Mouse (Mus musculus): ENCODE results near the gene Lsp1.

The Lsp1 gene

DNA sequence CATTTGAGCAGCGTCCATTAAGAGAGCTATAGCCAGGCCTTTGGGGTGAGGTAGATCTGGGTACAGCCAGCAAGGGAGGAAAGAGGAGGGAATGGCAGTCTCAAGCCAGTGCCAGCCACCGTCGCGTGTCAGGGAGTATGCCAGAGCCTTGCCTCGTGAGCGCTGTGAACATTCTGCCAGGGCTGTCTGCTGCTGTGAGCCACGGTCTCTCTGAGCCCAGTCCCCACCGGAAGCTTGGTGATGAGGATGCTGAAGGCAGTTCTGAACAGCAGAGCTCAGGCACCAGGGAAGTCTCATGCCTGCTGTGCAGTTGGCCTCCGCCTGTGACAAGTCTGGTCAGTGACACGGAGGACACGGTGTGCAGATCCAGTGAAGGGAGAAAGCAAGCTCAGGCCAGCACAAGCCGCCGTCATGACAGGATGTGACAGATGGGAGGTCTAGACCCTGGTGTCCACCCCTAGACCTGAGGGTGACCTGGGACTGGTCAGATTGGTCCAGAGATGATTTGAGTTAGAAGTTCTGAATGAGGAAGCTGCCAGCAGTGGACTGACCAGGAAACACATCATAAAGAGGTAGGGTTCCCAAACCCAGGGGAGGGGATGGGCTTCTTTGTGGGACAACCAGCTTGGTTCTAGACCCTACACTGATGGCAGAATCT is 16.3 kb downstream of the Lsp1 start:
- no peak for DNase-seq

GRCm38 (mm10) chr7:142478001-142478400 is 17.4 kb downstream of the Lsp1 start:
- DNase-seq, result no peak

- DNase-seq, result no peak
Observed at GRCm38 (mm10) chr7:142478574-142478973, 18.0 kb downstream of the Lsp1 start.

GRCm38 (mm10) chr7:142479307-142479706 is 18.7 kb downstream of the Lsp1 start:
- DNase-seq, result no peak

- no peak for DNase-seq
Observed at GRCm38 (mm10) chr7:142479886-142480285, 19.3 kb downstream of the Lsp1 start.

GRCm38 (mm10) chr7:142480661-142481060 is 20.1 kb downstream of the Lsp1 start:
- DNase-seq, result no peak

DNA sequence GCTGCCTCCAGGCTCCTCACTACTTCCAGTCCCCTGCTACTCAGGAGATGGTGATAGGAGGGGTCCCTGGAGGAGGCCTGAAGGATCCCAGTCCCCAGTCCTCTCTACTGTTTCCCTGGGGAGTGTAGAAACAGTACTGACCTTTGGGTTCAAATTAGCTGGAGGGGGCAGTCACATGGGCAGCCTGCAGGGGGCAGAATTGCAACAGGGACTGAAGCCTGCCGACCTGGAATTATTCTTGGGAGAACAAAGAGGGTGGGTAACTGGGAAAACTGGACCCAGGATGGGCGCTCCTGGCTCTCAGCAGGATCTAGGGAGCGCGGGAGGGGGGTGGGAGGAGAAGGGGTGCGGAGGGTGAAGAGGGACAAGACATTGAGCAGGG is 20.6 kb downstream of the Lsp1 start:
- DNase-seq, result no peak

GRCm38 (mm10) chr7:142481568-142482255 is 21.1 kb downstream of the Lsp1 start:
- no peak for DNase-seq

- no peak for DNase-seq
Observed at GRCm38 (mm10) chr7:142482256-142482609, 21.6 kb downstream of the Lsp1 start.

DNA sequence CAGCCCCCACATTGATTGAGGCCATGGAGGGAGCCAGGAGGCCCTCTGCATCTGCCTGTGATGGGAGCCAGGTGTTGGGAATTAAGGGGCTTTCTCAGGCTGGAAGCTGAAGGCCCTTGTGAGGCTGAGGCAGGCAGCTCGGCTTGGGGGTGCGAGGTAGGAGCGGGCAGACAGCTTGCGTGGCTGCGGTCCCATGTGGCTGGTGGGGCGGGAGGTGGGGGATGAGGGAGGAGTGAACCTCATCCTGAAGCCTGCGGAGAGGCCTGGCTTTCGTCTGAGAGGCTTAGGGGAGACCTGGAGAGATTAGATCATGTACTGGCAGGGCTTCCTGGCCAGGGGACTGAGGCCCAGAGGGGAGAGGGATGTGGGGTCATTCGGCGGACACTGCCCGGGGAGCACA is 22.5 kb downstream of the Lsp1 start:
- no peak for DNase-seq

DNA sequence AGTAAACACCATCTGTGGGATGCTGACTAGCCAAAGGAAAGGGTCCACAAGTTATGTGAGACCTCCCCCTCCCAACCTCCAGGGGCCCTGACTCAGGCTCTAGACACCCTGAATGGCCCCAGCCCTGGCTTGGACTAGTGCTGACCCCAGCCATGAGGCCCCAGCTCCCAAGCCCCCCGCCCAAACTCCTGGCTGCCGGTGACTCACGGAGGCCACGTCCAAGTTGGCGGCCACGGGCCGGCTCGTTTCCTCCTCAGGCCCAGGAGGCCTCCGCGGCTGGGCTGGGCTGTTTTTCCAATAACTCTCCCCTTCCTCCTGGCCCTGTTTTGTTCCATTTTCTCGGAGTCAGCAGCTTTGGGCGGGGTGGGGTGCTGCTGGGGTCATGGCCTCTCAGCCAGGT is 24.2 kb downstream of the Lsp1 start:
- no peak for DNase-seq

GRCm38 (mm10) chr7:142486751-142487162 is 26.1 kb downstream of the Lsp1 start:
- DNase-seq, result no peak

GRCm38 (mm10) chr7:142487341-142487859 is 26.8 kb downstream of the Lsp1 start:
- no peak for DNase-seq

DNA sequence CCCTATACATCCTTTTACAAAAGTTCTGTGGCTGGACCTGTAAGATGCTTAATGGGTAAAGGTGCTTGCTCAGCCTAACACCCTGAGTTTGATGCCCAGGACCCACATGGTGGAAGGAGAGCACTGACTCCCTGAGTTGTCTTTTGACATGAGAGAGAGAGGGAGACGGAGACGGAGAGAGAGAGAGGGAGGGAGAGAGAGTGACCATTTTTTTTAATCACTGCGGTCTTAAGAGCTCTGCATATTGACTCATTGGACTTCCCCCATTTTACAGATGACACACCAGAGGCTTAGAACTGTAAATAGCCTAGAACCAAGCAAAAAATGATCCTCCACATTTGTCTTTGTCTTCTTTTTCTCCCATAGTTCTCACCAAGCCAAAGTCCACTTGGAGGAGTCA is 27.4 kb downstream of the Lsp1 start:
- DNase-seq, result no peak

DNA sequence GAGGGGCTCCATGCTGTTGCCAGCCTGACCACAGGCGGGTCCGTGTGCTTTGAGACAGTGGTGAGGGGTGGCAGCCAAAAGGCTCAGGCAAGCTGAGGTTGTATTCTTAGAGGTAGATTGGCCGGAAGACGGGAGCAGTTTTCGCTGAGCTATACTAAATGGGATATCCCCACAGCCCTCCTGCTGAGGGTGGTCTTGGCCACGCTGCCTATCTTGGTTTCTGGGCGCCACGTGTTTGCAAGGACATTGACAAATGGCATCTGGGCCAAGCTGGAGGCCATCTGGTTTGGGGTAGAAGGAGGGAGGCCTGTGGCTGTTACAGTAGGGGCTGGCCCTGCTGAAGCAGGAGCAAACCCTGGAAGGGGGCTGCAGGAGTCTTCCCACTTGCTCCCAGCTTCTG is 32.9 kb downstream of the Lsp1 start:
- no peak for DNase-seq

DNA sequence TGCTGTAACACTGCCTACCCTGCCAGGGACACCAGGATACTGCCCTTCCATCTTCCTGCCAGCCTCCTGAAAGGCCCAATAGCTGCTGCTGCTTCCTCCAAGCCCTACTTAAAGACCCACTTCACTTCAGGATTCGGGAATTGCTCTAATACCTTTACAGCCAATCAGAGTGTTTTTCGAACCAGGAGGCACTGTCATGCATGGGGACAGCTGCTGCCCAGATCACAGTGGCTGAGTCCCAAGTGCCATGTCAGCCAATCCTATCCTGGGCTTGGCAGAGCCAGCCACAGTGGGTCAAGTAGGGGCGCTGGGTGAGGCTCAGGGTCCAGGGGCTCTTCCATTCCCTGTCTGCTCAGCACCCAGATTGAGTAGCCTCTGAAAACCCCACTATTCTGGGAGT is 35.5 kb downstream of the Lsp1 start:
- DNase-seq, result no peak

- no peak for DNase-seq
Observed at GRCm38 (mm10) chr7:142496800-142497199, 36.2 kb downstream of the Lsp1 start.

- peak in 1 of 2 experiments; percentile 35 for DNase-seq
Observed at GRCm38 (mm10) chr7:142497775-142498174, 37.2 kb downstream of the Lsp1 start.

GRCm38 (mm10) chr7:142498575-142498974 is 38.0 kb downstream of the Lsp1 start, which contains the start of gene Tnnt3:
Gene Tnnt3 (plus strand): TSS chr7:142498836.
- DNase-seq, result no peak

DNA sequence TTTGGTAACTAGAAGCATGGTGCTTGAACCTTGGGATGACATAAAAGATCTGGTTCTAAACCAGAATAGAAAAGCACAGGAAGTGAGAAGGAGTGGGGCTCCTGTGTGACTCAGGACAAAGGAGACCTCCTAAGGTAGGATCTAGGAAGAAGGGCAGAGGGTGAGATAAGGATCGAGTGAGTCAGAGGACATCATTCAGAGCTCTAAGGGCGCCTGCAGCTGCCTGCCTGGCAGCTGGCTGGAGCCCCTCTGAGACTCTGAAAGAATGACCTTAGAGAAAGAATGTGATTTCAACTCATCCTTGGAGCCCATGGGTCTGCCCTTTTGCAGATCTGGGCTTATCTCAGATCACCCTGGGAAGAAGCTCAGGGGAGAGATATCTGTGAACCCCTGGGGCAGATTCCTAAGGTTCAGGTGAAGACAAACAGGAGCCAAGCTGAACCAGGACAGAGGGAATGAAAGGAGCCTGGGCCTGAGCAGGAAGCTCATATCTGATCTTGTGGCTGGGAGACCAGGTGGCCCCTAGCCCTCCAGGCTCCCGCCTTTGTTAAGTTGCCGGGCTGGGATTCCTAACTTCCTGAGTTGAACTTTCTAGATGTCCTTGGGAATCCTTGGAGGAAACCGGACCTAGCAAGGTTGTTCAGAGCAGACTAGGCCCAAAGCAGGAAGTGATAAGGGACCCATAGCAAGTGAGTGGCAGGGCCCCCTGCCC is 38.6 kb downstream of the Lsp1 start:
- DNase-seq, result no peak

- no peak for DNase-seq
Observed at GRCm38 (mm10) chr7:142500032-142500431, 39.4 kb downstream of the Lsp1 start.

DNA sequence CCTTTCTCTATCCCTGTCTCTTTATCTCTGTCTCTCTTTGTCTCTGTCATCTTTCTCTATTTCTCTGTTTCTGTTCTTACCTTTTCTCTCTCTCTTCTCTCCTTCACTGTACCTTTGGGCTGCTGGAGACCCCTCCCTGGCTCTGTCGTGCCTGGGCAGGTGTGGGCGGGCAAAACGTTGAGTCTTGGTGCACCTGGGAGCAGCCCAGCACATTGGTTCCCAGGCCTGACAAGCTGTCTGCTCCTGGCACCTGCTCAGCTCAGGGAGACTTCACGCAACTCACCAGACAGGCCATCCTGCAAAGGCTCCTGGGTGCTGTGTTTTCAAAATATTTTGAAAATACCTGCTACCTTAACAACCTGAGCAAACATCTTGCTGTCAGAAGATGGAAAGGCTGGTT is 42.6 kb downstream of the Lsp1 start:
- DNase-seq, result no peak

DNA sequence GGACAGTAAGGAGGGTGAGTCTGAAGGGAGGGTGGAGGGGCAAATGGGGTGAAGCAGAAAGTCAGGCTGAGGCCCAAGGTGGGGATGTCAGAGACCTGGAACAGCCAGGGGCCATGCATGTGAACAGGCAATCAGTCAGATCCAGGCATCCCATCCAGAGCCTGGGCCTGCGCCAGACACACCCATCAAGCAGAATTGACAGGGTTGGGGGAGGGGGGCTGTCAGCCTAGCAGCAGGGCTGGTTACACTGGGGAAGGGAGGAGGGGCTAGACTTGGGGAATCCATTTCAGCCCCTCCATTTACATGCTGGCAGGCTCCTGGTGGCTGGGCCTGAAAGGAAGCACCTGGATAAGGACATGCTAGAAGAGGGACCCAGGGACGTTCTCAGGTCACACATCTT is 45.3 kb downstream of the Lsp1 start:
- DNase-seq, result no peak

GRCm38 (mm10) chr7:142506501-142506900 is 45.9 kb downstream of the Lsp1 start:
- no peak for DNase-seq
